Mouse (Mus musculus) erythroblast, embryonic 14.5 days (primary cell): Measurements from ENCODE around the gene Btf3. TPM values are rescaled to one million over a fixed set of nuclear protein-coding genes. Genes with fewer than 3 reads are reported as not detected.

ENCODE experiments used
- H3K27me3 ChIP-seq: 2 replicates; pipeline ENCODE4 v1.6.1; 2012; ENCODE audit warnings: inconsistent platforms; ENCODE audit not compliant: control insufficient read depth
- H3K36me3 ChIP-seq: 2 replicates; pipeline ENCODE4 v1.6.1; 2012; ENCODE audit warnings: mild to moderate bottlenecking, inconsistent platforms; ENCODE audit not compliant: control insufficient read depth
- H3K4me1 ChIP-seq: 2 replicates; pipeline ENCODE4 v1.6.1; 2012; ENCODE audit warnings: inconsistent platforms; ENCODE audit not compliant: control insufficient read depth
- H3K4me3 ChIP-seq: replicated peaks from 2 replicates; pipeline ENCODE3; 2012; ENCODE audit warnings: moderate library complexity, mild to moderate bottlenecking, inconsistent platforms
- H3K9me3 ChIP-seq: 2 replicates; pipeline ENCODE4 v1.6.1; 2012; ENCODE audit warnings: low read length, inconsistent platforms, mixed read lengths; ENCODE audit not compliant: control insufficient read depth
- GATA1 ChIP-seq: IDR thresholded peaks from 2 replicates; pipeline ENCODE4 v1.6.1; 2012; ENCODE audit warnings: low read length, inconsistent platforms, mixed read lengths
- TAL1 ChIP-seq: IDR thresholded peaks from 3 replicates; pipeline ENCODE4 v1.6.1; 2012; ENCODE audit warnings: low read length, inconsistent platforms, mixed read lengths
- polyA plus RNA-seq: library from polyadenylated mRNA; stranded (reverse); fragments of >175 nt; gene quantifications from 2 replicates; pipeline ENCODE4 v1.2.3, GENCODE M21; 2012

Gene Btf3
- polyA plus RNA-seq, 1 experiment = 15.8 TPM

GRCm38 (mm10) chr13:98313631-98314030 is 3.2 kb downstream of the Btf3 start:
- no peak for TF ChIP-seq GATA1
- TF ChIP-seq TAL1 = no peak
- peaks cover 64% of the 10 kb centered on the region for H3K36me3 ChIP-seq
- no peak overlapping the region for H3K4me3 ChIP-seq
- H3K9me3 ChIP-seq = no peaks in the 10 kb centered on the region
- no peaks in the 10 kb centered on the region for H3K27me3 ChIP-seq
- peaks cover 22% of the 10 kb centered on the region for H3K4me1 ChIP-seq

GRCm38 (mm10) chr13:98311597-98311996 is 5.2 kb downstream of the Btf3 start:
- H3K36me3 ChIP-seq = peaks cover 80% of the 10 kb centered on the region
- TF ChIP-seq GATA1 = no peak
- no peak for TF ChIP-seq TAL1
- no peak overlapping the region for H3K4me3 ChIP-seq

GRCm38 (mm10) chr13:98308724-98309123 is 8.1 kb downstream of the Btf3 start:
- Histone ChIP-seq H3K4me3 (no peak overlapping the region), H3K4me1 (peaks cover 5% of the 10 kb centered on the region), H3K36me3 (peaks cover 65% of the 10 kb centered on the region), H3K27me3 (no peaks in the 10 kb centered on the region), H3K9me3 (no peaks in the 10 kb centered on the region)
- TF ChIP-seq TAL1 (no peak), GATA1 (no peak)

More at GRCm38 (mm10) chr13:98311597-98311996, 5.2 kb downstream of the Btf3 start:
- H3K9me3 ChIP-seq = no peaks in the 10 kb centered on the region
- H3K27me3 ChIP-seq = no peaks in the 10 kb centered on the region
- peaks cover 19% of the 10 kb centered on the region for H3K4me1 ChIP-seq

GRCm38 (mm10) chr13:98308004-98308403 is 8.8 kb downstream of the Btf3 start:
- H3K4me1 ChIP-seq = peaks cover 2% of the 10 kb centered on the region; the same call in 1 of the 2 replicates
- H3K4me3 ChIP-seq = no peak overlapping the region
- H3K36me3 ChIP-seq = peaks cover 57% of the 10 kb centered on the region
- no peaks in the 10 kb centered on the region for H3K27me3 ChIP-seq
- no peaks in the 10 kb centered on the region for H3K9me3 ChIP-seq
- TF ChIP-seq TAL1 = no peak
- no peak for TF ChIP-seq GATA1

- H3K4me1 ChIP-seq = peaks cover 2% of the 10 kb centered on the region; the same call in 1 of the 2 replicates
- H3K36me3 ChIP-seq = peaks cover 47% of the 10 kb centered on the region
- TF ChIP-seq GATA1 = no peak
- TF ChIP-seq TAL1 = no peak
- no peaks in the 10 kb centered on the region for H3K27me3 ChIP-seq
- H3K4me3 ChIP-seq = no peak overlapping the region
- H3K9me3 ChIP-seq = no peaks in the 10 kb centered on the region
Measured at GRCm38 (mm10) chr13:98306852-98307475, 9.8 kb downstream of the Btf3 start.

- H3K27me3 ChIP-seq = no peaks in the 10 kb centered on the region
- H3K4me1 ChIP-seq = no peaks in the 10 kb centered on the region
- no peak overlapping the region for H3K4me3 ChIP-seq
- peaks cover 41% of the 10 kb centered on the region for H3K36me3 ChIP-seq
- H3K9me3 ChIP-seq = no peaks in the 10 kb centered on the region
- TF ChIP-seq TAL1 (no peak), GATA1 (no peak)
Measured at GRCm38 (mm10) chr13:98306393-98306792, 10.4 kb downstream of the Btf3 start.

- Histone ChIP-seq H3K4me3 (no peak overlapping the region), H3K4me1 (no peaks in the 10 kb centered on the region), H3K27me3 (no peaks in the 10 kb centered on the region), H3K9me3 (no peaks in the 10 kb centered on the region), H3K36me3 (peaks cover 30% of the 10 kb centered on the region)
- TF ChIP-seq TAL1 (no peak), GATA1 (no peak)
Measured at GRCm38 (mm10) chr13:98305257-98305656, 11.5 kb downstream of the Btf3 start.

GRCm38 (mm10) chr13:98298833-98299758 is 17.7 kb downstream of the Btf3 start:
- TF ChIP-seq TAL1 (no peak), GATA1 (no peak)
- no peaks in the 10 kb centered on the region for H3K36me3 ChIP-seq
- peaks cover 6% of the 10 kb centered on the region for H3K9me3 ChIP-seq
- no peak overlapping the region for H3K4me3 ChIP-seq
- peaks cover 3% of the 10 kb centered on the region; the same call in 1 of the 2 replicates for H3K4me1 ChIP-seq
- no peaks in the 10 kb centered on the region for H3K27me3 ChIP-seq

- Histone ChIP-seq H3K4me1 (peaks cover 3% of the 10 kb centered on the region; the same call in 1 of the 2 replicates), H3K36me3 (no peaks in the 10 kb centered on the region), H3K9me3 (peaks cover 6% of the 10 kb centered on the region), H3K4me3 (no peak overlapping the region), H3K27me3 (no peaks in the 10 kb centered on the region)
- no peak for TF ChIP-seq GATA1
- no peak for TF ChIP-seq TAL1
Measured at GRCm38 (mm10) chr13:98297883-98298482, 18.8 kb downstream of the Btf3 start.
